Mouse (Mus musculus): ENCODE measurements around the gene Fgfr2. TPM values are rescaled to one million over a fixed set of nuclear protein-coding genes. Genes with fewer than 3 reads are reported as not detected.

Gene Fgfr2
- total RNA-seq, 2 experiments from 2014 or later: 56.7 to 61.5 TPM

DNA sequence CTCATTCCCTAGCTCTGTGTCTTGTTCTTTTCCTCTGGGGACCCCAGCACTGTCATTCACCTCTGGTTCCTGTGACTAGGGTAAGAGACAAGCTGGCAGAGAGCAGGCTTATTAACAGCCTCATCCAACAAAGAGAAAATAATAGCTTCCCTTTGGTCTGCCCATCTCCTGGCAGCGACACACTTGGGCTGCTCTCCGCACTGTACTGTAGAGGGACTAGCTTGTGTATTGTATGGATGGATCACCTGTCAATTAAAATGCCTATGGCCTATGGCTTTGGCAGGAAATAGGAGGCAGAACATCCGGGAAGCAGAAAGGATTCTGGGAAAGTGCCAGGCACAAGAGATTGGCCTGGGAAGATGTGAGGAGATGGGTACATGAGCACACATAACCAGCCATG lies 960.9 kb downstream of the Fgfr2 start:
- no peak for DNase-seq (ENCODE audit: low spot score in 2 of 2)

DNA sequence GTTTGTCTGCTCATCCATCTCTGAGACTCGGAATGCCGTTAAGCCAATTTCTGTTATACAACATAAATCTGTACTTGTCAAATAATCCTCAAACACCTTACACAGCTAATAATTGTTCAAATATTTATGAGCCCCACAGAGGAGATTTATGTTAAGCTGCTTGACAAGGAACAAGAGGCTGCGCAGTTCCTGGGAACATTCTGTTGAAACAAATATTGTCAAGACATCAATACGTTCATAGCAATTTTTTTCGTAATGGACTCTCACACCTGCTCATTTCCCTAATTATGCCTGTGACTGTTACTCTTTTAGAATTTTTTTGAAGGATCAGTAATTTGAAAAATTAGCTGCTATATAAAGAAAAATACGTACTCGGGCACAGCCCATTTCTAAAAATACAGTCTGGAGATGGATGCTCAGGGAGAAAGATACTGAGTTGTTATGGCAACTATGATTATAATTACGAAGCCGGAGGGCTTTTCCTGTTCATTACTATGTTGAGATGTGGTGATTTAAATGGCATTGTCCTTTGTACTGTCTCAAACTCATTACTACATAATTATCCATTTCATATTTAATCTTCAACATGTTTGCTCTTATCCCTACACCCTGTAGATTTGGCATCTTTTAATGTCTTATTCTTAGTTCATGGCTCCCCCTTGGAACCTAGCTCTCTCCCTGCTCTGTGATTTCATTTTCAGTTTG lies 964.7 kb downstream of the Fgfr2 start:
- peak in 1 of 2 experiments; percentile 26 for DNase-seq (ENCODE audit: low spot score in 2 of 2)

DNA sequence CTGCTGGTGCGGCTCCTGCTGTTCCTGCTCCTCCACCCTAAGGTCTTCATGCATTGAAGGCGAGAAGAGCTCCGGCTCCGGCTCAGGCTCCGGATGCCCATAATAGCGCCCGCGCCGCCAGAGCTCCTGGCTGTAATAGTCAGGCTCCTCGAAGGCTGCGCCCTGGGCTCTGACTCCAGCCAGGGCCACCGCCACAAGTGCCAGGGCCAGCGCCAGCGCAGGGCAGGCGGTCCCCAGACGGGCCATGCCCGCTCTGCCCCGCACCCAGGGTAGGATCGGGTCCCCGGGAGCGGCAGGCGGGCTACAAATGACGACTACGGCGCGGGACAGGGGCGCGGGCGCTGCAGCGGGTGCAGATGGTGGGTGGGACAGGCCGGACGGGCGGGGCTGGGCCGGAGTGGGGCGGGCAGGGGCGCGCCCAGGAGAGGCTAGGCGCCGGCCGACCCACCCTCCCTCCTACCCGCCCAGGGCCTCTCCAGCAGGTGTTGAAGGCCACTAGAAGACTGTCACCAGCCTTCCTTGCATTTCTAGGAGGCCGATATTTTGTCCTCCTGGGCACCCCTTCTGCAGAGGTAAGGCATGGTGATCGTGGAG lies 968.7 kb downstream of the Fgfr2 start, which contains the start of gene Cpxm2:
TSS of gene Cpxm2 (minus strand) at position 372 of the 594 bp plus-strand sequence.
- DNase-seq (ENCODE audit: low spot score in 2 of 2): no peak

DNA sequence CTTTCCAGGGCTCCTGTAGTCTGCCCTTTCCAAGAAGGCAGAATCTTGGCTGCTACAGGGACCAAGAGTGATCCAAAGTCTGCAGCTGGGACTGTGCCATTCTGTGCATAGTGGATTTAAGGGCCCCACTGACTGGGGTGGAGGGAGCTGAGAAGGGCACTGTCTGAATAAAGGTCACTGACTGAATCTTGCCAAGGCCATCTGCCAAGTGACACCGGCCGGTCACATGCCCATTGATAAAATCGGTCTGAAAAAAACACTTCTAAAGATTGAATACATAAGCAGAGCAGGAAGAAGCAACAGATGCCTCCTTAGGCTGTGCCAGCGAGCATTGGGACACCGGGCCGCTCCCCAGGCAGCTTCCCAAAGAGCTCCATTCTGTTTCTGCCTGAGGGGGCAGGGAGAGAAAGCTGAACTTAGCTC lies 969.4 kb downstream of the Fgfr2 start:
- peak; percentile 36 to 66 for DNase-seq (ENCODE audit: low spot score in 2 of 2)

DNA sequence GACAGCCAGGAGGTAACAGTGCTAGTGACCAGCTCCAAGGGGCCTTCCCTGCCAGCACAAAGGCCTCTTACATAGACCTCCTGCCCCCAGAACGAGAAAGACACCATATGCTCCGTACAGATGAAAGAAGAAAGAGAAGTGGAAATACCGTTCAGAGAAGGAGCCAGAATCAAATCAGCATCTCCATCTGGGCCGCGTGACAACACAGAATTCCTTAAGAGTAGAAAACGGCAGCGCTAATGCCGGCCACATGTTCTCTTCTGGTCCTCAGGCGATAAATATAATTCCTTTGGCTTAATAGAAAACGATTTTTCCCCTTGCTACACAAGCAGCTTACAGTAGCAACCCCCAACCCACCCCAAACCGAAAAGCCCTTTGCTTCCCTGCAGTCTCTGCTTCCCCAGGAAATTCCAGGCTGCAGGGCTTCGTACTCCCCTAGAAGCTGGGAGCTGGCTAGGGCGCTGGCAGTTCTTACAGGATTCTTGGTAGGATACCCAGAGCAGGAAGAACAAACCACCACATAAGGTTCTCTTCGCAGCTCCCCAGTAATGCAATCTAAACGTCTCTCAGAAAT lies 977.8 kb downstream of the Fgfr2 start:
- peak in 1 of 2 experiments; percentile 32 for DNase-seq (ENCODE audit: low spot score in 2 of 2)

DNA sequence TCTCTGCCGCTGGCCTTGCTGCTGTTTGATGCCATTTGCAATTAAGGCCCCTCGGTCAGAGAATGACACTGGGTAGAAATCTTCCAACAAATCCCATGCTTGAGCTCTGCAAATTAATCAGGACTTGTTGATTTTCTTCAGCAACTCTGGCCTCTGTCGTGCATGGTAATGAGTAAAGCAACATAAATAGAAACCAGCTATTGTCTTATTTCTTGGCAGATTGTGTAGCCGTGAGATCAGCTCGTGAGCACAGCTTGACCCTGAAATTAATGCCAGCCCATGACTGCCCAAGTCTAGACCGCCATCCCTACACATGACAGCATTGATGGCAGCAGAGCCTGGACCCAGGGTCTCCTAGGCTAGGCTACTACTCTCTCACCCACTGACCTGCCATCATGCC lies 994.5 kb downstream of the Fgfr2 start:
- peak in 1 of 2 experiments; percentile 10 for DNase-seq (ENCODE audit: low spot score in 2 of 2)

DNA sequence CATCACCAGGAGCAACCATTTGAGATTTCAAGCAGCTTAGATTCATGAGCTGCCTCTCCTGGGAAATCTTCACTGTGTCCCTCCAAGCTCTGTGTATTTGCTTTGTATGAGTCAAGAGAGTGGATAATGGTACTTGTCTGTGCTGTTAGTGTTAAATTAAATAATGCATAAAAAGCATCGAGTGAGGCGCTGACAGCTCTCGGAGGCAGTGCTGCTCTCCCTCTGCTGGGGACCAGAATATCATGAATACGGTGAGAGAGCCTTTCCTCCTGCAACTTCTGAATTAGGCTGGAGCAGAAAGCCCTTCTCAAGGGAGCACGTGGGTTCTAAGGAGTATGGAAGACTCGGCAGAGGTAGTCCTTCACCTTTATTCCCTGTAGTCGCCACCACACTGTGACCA lies 998.2 kb downstream of the Fgfr2 start:
- DNase-seq (ENCODE audit: low spot score in 2 of 2): no peak

DNA sequence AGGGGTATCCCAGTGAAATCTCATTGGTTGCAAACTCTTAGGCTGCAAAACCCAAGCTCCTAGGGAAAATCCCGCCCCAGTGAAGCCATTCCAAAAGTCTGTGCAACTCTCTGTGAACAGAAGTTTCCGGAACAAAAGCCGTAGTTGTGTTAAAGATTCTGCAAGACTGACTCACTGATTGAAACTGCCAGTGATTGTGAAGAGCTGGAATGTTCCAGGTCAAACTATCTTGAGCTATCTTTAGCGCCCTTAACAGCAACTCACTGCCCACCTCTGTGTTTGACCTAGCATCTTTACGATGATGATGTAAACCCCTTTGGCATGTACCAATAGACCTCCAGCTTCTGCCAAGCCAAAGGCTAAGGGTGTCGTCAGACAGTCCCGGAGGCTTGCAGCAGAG lies 999.9 kb downstream of the Fgfr2 start:
- DNase-seq (ENCODE audit: low spot score in 2 of 2): no peak

DNA sequence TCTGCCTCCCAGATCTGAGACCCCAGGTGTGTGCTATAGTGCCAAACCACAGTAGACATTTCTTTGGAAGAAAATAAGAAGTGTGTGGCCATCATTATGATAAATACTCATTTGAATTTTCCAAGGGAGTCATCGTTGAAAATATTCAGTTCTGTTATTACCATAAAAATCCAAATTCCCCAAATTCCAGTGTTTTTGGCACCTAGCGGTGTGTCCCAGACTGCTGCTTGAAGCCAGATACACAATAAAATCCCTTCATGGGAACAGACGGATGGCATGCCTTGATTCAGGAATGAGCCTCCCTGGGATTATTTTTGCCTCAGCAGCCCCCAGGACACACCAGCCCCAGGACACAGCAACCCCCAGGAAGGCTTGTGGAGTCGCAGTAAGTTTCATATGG lies 1003.3 kb downstream of the Fgfr2 start:
- DNase-seq (ENCODE audit: low spot score in 2 of 2): no peak

DNA sequence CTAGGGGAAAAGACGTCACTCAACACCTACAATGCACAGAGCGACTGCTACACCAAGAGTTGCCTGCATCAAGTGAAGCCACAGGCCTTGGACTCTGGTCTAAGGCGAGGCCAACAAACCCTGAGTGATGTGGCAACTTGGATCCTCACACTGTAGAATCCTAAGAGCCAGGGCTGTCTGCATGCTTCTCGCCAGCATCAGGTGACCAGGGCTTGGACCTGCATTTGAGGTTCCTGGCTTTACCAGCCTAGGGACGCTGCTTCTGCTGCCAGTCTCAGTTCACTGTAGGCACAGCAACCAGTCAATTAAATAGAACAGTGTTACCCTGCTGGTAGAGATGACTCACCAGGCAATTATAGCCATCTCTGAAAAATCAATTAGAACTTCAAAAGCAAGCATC lies 1011.4 kb downstream of the Fgfr2 start:
- DNase-seq (ENCODE audit: low spot score in 2 of 2): no peak

DNA sequence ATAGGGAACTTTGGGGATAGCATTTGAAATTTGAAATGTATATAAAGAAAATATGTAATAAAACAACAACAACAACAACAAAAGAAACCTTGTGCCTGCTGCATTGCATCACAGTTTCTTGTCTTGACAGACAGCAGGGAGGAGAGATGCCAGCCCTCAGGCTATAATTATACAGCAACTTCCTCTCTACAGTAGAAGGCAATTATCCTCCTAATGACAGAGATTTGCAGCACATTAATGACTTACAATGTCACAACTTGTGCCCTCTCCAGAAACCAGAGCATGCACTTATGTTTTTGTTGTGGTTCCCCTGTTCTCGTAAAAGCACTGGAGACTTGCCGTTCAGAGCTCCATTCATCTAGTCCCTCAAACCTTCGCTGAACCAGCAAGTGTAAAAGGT lies 1012.8 kb downstream of the Fgfr2 start:
- no peak for DNase-seq (ENCODE audit: low spot score in 2 of 2)

DNA sequence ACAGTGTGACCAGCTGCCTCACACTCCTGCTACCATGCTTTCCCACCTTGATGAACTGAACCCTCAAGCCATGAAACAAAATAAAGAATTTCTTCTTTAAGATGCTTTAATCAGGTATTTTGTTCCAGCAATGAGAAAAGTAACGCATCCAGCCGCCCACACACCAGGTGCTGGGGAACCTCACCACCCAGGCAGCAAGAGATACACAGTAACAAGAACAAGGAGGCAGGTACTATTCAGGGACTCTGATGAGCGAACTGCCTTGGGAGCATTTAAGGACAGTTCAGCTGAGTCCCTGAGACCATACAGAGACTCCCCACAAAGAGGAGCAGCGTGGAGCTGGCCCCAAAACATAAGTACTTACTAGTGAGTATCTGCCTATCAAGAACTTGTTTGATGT lies 1016.3 kb downstream of the Fgfr2 start:
- no peak for DNase-seq (ENCODE audit: low spot score in 2 of 2)

DNA sequence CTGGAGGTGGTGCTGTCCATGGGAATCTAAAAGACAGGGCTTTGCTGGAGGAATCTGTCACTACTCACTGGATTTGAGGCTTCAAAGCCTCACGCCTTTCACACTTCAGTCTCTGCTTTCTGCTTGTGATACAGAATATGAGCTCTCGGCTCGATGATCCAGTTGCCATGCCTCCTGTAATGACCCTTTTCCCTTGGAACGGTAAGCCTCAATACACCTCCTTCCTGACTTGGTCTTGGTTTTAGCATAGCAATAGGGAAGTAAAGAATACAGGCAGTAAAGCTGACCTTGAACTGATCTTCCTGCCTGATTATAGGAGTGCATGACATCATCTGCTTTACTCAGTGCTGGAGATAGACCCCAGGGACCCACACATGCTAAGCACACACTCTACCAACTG lies 1017.8 kb downstream of the Fgfr2 start:
- no peak for DNase-seq (ENCODE audit: low spot score in 2 of 2)

DNA sequence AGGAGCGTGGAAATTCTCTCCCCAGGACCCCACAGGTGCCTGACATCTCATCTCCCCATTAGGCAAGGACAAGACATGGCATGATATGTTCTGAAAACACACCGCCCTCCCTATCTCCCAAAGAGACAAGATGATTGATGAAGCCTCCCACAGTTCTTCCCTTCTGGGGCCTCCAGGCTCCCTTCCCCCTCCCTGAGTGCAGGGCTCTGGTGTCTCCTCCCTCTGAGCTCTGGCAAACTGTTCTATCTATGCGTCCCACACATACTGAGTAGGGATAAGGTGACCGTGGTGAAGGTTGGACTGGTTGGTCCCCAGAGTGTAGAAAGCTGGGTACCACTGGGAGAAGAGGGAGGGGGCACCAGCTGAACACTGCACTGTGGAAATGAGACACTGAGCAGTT lies 1024.7 kb downstream of the Fgfr2 start:
- no peak for DNase-seq (ENCODE audit: low spot score in 2 of 2)

DNA sequence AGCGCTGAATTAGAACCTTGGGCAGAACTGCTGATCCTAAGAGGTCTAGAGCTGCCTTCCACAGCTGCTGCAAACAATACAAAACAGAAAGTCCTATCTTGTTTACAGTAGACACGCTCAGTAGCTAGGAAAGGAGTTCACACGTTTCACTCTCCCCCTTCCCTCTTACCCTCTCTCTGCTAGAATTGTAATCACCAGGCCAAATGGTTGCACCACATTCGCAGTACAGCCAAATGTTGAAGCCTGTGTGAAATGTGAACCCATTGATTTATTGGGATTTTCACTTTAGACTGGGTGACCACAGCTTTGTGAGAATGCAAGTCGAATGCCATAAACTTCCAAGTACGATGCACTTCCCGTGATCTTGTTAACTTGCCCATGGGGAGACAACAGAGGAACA lies 1028.5 kb downstream of the Fgfr2 start:
- no peak for DNase-seq (ENCODE audit: low spot score in 2 of 2)

DNA sequence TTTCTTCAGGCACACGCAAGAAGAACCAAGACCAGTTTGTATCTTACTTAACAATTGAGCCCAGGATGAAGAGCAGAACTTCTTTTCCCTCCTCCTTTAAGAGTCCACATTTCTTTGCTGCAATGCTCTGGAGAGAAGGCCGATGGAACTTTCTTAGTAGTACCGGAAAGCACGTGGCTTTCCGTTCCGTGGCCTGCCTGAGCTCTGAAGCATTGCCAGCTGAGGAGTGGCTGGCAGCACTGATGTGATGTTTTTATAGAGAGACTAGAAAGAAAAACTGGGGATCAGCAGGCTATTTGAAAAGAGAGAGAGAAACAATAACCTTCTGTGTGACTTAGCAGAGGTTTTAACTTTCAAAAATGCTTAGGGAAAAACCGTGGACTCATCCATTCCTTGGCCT lies 1031.6 kb downstream of the Fgfr2 start:
- no peak for DNase-seq (ENCODE audit: low spot score in 2 of 2)

DNA sequence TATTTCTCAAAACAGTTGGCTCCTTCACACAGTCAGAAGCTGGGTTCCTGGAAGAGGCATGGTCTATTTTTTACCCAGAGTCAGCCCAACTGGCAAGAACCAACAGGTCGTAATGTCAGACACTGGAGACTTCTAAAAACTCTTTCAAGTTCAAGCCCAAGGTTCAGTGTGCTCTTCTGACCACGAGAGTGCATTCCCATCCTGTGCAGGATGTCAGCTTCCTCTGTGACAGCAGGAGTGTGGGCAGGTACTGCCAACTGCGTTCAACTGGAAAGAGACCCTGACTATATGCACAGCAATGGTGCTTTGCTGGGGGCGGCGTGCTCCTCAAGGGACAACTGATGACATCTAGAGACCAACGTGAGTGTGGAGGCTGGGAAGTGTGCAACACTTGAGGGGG lies 1034.5 kb downstream of the Fgfr2 start:
- peak; percentile 12 to 42 for DNase-seq (ENCODE audit: low spot score in 2 of 2)

DNA sequence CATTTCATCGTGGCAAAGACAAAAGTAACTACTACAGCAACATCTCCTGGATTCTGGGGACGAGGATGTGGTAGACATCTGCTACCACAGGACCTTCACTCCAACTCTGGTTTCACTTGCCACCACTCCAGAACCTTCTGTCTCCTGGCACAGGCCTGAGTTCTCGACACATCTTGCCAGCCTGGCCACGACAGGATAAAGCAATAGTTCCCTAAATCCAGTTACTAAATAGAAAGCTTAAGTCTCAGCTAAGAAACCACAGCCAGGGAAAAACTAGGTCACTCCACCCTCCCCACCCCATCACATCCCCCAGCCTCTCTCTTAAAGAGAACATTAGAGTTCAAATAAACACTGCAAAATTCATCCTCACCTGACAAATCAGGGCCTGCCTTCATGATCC lies 1035.0 kb downstream of the Fgfr2 start:
- DNase-seq (ENCODE audit: low spot score in 2 of 2): no peak

DNA sequence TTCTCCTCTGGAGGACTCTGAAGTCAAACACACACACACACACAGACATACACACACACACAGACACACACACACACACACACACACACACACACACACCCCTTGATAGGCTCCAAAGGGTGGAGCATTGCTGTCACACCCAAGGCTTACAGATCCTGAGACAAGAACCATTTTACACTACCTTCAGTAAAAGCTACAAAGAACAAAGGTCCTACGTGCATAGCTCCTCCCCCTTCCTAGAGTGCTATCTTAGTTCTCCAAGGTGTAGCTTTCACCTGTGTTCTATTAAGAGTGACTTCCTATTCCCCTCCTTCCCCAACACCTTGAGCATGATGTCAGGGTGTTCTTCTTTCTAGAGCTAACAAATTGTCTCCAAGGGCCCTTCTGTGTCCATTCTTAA lies 1047.3 kb downstream of the Fgfr2 start:
- no peak for DNase-seq (ENCODE audit: low spot score in 2 of 2)

DNA sequence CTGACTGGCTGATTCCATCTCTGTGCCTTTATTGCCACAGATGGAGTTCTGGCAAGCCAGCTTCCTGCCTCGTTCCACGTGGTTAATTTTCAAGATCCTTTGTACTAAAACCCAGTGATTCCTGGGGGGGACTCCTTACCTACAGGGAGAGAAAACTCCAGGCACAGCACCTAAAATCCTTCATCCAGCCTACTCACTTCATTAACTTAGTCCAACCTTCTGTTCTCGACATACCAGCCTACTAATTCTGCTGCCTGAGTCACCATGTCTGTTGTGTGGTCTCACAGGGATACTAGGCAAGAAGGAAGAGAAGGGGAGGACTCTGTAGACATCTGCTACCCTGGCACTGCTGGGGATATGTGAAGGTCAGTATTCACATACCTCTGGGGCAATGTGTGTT lies 1048.6 kb downstream of the Fgfr2 start:
- DNase-seq (ENCODE audit: low spot score in 2 of 2): peak; percentile 29 to 46

DNA sequence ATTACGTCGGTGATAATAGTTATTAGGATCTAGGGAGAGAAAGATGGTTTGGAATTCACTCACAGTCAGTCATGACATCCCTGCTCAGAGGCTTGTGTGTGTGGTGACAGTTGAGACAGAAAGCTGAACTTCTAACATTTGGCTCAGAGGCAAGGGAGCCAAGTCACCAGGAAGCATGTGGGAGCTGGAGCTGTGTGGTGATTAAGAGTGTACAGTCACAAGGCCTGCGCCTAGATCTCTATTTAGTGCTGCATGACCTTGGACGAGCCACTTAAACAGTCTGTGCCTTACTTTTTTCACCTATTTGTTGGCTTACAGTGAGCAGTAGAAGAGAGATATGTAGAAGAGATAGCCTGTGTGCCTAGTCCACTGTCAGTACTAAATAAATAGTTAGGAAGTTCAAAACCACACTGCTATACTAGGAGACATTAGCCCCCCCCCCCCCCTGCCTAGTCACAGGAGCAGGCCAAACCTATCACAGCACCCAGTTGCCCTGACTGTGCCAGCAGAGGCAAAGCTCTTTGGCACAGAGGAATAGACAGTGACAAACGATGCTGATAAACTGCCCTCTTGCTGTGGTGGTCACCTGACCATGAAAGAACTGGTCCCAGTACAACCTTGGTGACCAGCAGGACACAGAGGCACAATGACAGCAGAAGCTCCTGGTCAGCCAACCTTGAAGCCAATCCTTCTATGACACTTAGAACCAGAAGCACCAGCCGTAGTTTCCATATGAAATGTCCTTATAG lies 1052.1 kb downstream of the Fgfr2 start:
- DNase-seq (ENCODE audit: low spot score in 2 of 2): no peak

DNA sequence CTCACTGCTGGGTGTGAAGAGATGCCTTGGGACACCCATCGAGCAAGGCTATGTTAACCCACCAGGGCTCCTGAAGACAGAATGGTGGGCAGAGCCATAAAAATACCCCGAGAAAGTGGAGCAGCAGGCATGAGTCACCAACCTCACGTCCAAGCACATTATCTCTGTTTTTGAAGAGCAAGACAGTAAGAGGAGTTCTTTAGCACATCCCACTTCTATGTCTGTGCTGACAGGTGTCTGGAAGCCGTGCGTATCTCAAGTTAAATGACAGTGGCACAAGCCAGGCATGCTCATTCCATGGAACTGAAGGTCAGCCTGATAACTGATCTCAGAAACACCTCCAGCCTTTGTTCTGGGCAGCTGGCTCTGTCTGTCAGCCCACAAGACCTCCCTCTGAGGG lies 1055.2 kb downstream of the Fgfr2 start:
- peak; percentile 23 to 44 for DNase-seq (ENCODE audit: low spot score in 2 of 2)

Measured in layer of hippocampus, adult 18-20 months (tissue).